In genomic region chr5:101662485-101662884, GRCm38 (mm10) we compare ENCODE assay signal across 11 mouse cellular contexts. TPM values are rescaled to one million over a fixed set of nuclear protein-coding genes. Genes with fewer than 3 reads are reported as not detected.
DNase-seq lines count a peak whose midpoint lies in the region; ATAC-seq and TF ChIP-seq lines count a peak whose summit lies in the region.
"Had no signal": no experiment of that assay in that cellular context is flagged by ENCODE, and none has a peak within 500 bp of the region (broad histone marks: within the 10 kb centered on the region; RNA-seq: fewer than 3 reads in every experiment).

No protein-coding gene starts in this region.

- ATAC-seq in forebrain, embryonic 15.5 days (replicated peaks): no peak
- ATAC-seq in midbrain, postnatal 0 days (ENCODE audit: low FRiP score): no peak
- ATAC-seq in midbrain, embryonic 13.5 days: no peak
- ATAC-seq: inflammation-experienced regulatory T-cells, adult 6 months had no signal

- H3K9ac ChIP-seq in forebrain, embryonic 15.5 days (replicated peaks): no peak overlapping the region
- H3K9ac ChIP-seq in midbrain, postnatal 0 days (replicated peaks; ENCODE audit: low read length, poor library complexity, severe bottlenecking): no peak overlapping the region
- peak overlapping the region; percentile 67; the same call in 1 of the 2 replicates for H3K9ac ChIP-seq in midbrain, embryonic 13.5 days (replicated peaks)
- H3K9ac ChIP-seq: liver, embryonic 13.5 days had no signal

- peaks cover 43% of the 10 kb centered on the region for H3K4me1 ChIP-seq in forebrain, embryonic 10.5 days
- H3K4me1 ChIP-seq in forebrain, embryonic 15.5 days: peaks cover 31% of the 10 kb centered on the region
- H3K4me1 ChIP-seq in midbrain, embryonic 10.5 days: peaks cover 74% of the 10 kb centered on the region
- no peaks in the 10 kb centered on the region for H3K4me1 ChIP-seq in midbrain, postnatal 0 days (ENCODE audit: insufficient read depth, low read length)
- H3K4me1 ChIP-seq in midbrain, embryonic 13.5 days (replicated peaks): peaks cover 38% of the 10 kb centered on the region

- H3K27ac ChIP-seq in forebrain, embryonic 10.5 days: no peak overlapping the region
- no peak overlapping the region for H3K27ac ChIP-seq in forebrain, embryonic 15.5 days (replicated peaks)
- peak overlapping the region; percentile 92 for H3K27ac ChIP-seq in midbrain, embryonic 10.5 days (replicated peaks)
- H3K27ac ChIP-seq in midbrain, postnatal 0 days (ENCODE audit: low read depth, low read length): no peak overlapping the region
- no peak overlapping the region for H3K27ac ChIP-seq in midbrain, embryonic 13.5 days
- H3K27ac ChIP-seq: layer of hippocampus, adult 2 months; liver, embryonic 13.5 days had no signal

- peak overlapping the region; percentile 52; the same call in 1 of the 2 replicates for H3K4me3 ChIP-seq in forebrain, embryonic 10.5 days
- no peak overlapping the region for H3K4me3 ChIP-seq in forebrain, embryonic 15.5 days
- peak overlapping the region; percentile 76 for H3K4me3 ChIP-seq in midbrain, embryonic 10.5 days
- H3K4me3 ChIP-seq in midbrain, postnatal 0 days (ENCODE audit: low read depth, low read length): no peak overlapping the region
- H3K4me3 ChIP-seq in midbrain, embryonic 13.5 days (replicated peaks): peak overlapping the region; percentile 44
- H3K4me3 ChIP-seq: layer of hippocampus, adult 2 months had no signal

- TF ChIP-seq CTCF in midbrain, postnatal 0 days (IDR thresholded peaks at IDR 0.05): no peak

- H3K4me2 ChIP-seq in forebrain, embryonic 15.5 days (replicated peaks): no peak overlapping the region
- no peak overlapping the region for H3K4me2 ChIP-seq in midbrain, postnatal 0 days (ENCODE audit: low read depth, low read length, poor library complexity, severe bottlenecking)
- H3K4me2 ChIP-seq in midbrain, embryonic 13.5 days (replicated peaks): peak overlapping the region; percentile 58
- H3K4me2 ChIP-seq: liver, embryonic 13.5 days had no signal

- 2% methylated on average over 8 of the region's 8 CpGs for WGBS in forebrain, embryonic 10.5 days
- WGBS in forebrain, embryonic 15.5 days: 2% methylated on average over 8 of the region's 8 CpGs
- WGBS in midbrain, embryonic 10.5 days: under 1% methylated on average over 8 of the region's 8 CpGs
- 6% methylated on average over 8 of the region's 8 CpGs for WGBS in midbrain, postnatal 0 days
- WGBS in midbrain, embryonic 13.5 days: 4% methylated on average over 8 of the region's 8 CpGs

- H3K27me3 ChIP-seq in forebrain, embryonic 10.5 days (ENCODE audit: poor library complexity, severe bottlenecking): peaks cover 100% of the 10 kb centered on the region
- H3K27me3 ChIP-seq in forebrain, embryonic 15.5 days: peaks cover 83% of the 10 kb centered on the region
- H3K27me3 ChIP-seq in midbrain, embryonic 10.5 days (ENCODE audit: low read depth, poor library complexity, severe bottlenecking): peaks cover 100% of the 10 kb centered on the region
- peaks cover 50% of the 10 kb centered on the region for H3K27me3 ChIP-seq in midbrain, postnatal 0 days (ENCODE audit: insufficient read depth, low read length)
- peaks cover 92% of the 10 kb centered on the region for H3K27me3 ChIP-seq in midbrain, embryonic 13.5 days

- no peak for DNase-seq in forebrain, embryonic 10.5 days (ENCODE audit: extremely low spot score, low spot score)
- DNase-seq in midbrain, embryonic 10.5 days (ENCODE audit: low spot score): peak; percentile 57
- DNase-seq in midbrain, postnatal 0 days (ENCODE audit: low spot score): no peak
- no peak for DNase-seq in adrenal gland, postnatal 36 days
- DNase-seq in gastrocnemius, adult 8-10 months (ENCODE audit: low spot score in 2 of 2): no peak
- DNase-seq in layer of hippocampus, postnatal 25 days (ENCODE audit: extremely low spot score in 1 of 2, low spot score in 1 of 2): no peak
- DNase-seq: liver, embryonic 13.5 days had no signal

- H3K9me3 ChIP-seq in forebrain, embryonic 10.5 days: no peaks in the 10 kb centered on the region
- no peaks in the 10 kb centered on the region for H3K9me3 ChIP-seq in forebrain, embryonic 15.5 days
- H3K9me3 ChIP-seq in midbrain, embryonic 10.5 days (replicated peaks): no peaks in the 10 kb centered on the region
- H3K9me3 ChIP-seq in midbrain, postnatal 0 days (ENCODE audit: low read length): no peaks in the 10 kb centered on the region
- no peaks in the 10 kb centered on the region for H3K9me3 ChIP-seq in midbrain, embryonic 13.5 days
- H3K9me3 ChIP-seq: liver, embryonic 13.5 days had no signal

- no peaks in the 10 kb centered on the region for H3K36me3 ChIP-seq in forebrain, embryonic 10.5 days (replicated peaks)
- H3K36me3 ChIP-seq in forebrain, embryonic 15.5 days: no peaks in the 10 kb centered on the region
- no peaks in the 10 kb centered on the region for H3K36me3 ChIP-seq in midbrain, embryonic 10.5 days
- no peaks in the 10 kb centered on the region for H3K36me3 ChIP-seq in midbrain, postnatal 0 days (ENCODE audit: insufficient read depth, low read length)
- no peaks in the 10 kb centered on the region for H3K36me3 ChIP-seq in midbrain, embryonic 13.5 days
- H3K36me3 ChIP-seq: liver, embryonic 13.5 days had no signal

RNA-seq across cellular contexts. Expression of gene Nkx6-1, which starts 2.3 kb away (rescaled TPM):
- polyA plus RNA-seq in forebrain, embryonic 10.5 days (2016; fragmentation: Nextera tagmentation; extraction: Ambion mirVana): 1.0 and 1.1 TPM in 2 replicates
- 0.18 and 0.32 TPM in 2 replicates for polyA plus RNA-seq in forebrain, embryonic 15.5 days (2015; fragmentation: Nextera tagmentation; extraction: Ambion mirVana)
- polyA plus RNA-seq in midbrain, embryonic 10.5 days (2016; fragmentation: Nextera tagmentation; extraction: Ambion mirVana): 9.0 and 11.0 TPM in 2 replicates
- 1.3 and 1.4 TPM in 2 replicates for total RNA-seq in midbrain, postnatal 0 days (2014; rRNA removed)
- 1.4 and 1.9 TPM in 2 replicates for polyA plus RNA-seq in midbrain, postnatal 0 days (2015; fragmentation: Nextera tagmentation; extraction: Ambion mirVana)
- 2.2 and 3.5 TPM in 2 replicates for polyA plus RNA-seq in midbrain, embryonic 13.5 days (2015; fragmentation: Nextera tagmentation; extraction: Ambion mirVana)
- not detected for total RNA-seq in adrenal gland, postnatal 36 days (2021)
- not detected for total RNA-seq in gastrocnemius, adult 8-10 months (2022)
- total RNA-seq in layer of hippocampus, postnatal 25 days (2021): under 1 TPM; 0.30 to 0.31 TPM
- polyA plus RNA-seq: inflammation-experienced regulatory T-cells, adult 6 months had no signal

Comparison
In these comparisons a context has a peak if more than half of its experiments do, and no peak if none do; other contexts are left out.
1. H3K4me3 ChIP-seq: peak in forebrain, embryonic 10.5 days (single experiment), midbrain, embryonic 10.5 days (single experiment) and midbrain, embryonic 13.5 days (single experiment); none in forebrain, embryonic 15.5 days (single experiment) and midbrain, postnatal 0 days (single experiment).